Mouse (Mus musculus) CH12.LX (cell line): ENCODE results near the gene St8sia6.

ENCODE experiments used
- CHD2 ChIP-seq: IDR thresholded peaks from 2 replicates; pipeline ENCODE4 v1.6.1; 2011; ENCODE audit warnings: low read length, improper control_type of control experiment
- CTCF ChIP-seq, 2 experiments: IDR thresholded peaks in 1 of 2; conservative IDR thresholded peaks in 1 of 2; 2 replicates each; pipeline ENCODE4 v1.5.1; 2011 to 2012; ENCODE audit warnings: low read depth in 2 of 2, low read length in 2 of 2, improper control_type of control experiment in 1 of 2, inconsistent platforms in 1 of 2, mild to moderate bottlenecking in 1 of 2, moderate library complexity in 1 of 2
- EP300 ChIP-seq: IDR thresholded peaks from 2 replicates; pipeline ENCODE4 v1.6.1; 2011; ENCODE audit warnings: low read length, improper control_type of control experiment
- KAT2A ChIP-seq: IDR thresholded peaks from 2 replicates; pipeline ENCODE4 v1.6.1; 2012; ENCODE audit warnings: low read length, improper control_type of control experiment, inconsistent platforms; ENCODE audit not compliant: insufficient replicate concordance
- MEF2A ChIP-seq: IDR thresholded peaks from 2 replicates; pipeline ENCODE4 v1.6.1; 2014; ENCODE audit warnings: low read depth, mild to moderate bottlenecking, inconsistent platforms, low read length, improper control_type of control experiment, borderline replicate concordance
- RCOR1 ChIP-seq: conservative IDR thresholded peaks from 2 replicates; pipeline ENCODE4 v1.6.1; 2012; ENCODE audit warnings: low read depth, mild to moderate bottlenecking, inconsistent platforms, low read length, improper control_type of control experiment
- UBTF ChIP-seq: IDR thresholded peaks from 2 replicates; pipeline ENCODE4 v1.6.1; 2012; ENCODE audit warnings: low read depth, mild to moderate bottlenecking, inconsistent platforms, low read length, improper control_type of control experiment, moderate library complexity

DNA sequence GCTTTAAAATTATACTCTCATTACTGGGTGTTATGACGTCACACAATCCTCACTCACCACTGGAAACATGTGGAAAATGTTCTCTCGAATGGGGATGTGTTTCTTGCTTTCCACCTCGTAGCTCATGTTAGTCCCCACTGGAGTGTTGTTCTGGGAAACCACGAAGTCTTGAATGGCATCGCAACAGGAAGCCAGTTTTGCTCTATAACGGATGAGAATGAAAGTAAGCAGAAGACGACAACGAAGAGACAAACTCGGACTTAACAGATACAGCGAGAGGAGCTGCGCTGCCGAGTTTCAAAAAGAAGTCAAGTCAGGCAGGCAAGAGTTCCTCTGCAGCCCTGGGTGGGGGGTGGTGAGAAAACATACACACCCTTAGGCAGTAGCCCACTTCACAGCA is 121.4 kb downstream of the St8sia6 start:
- TF ChIP-seq CHD2, result no peak
- no peak for TF ChIP-seq RCOR1
- TF ChIP-seq KAT2A, result no peak
- TF ChIP-seq UBTF, result no peak
- no peak for TF ChIP-seq CTCF (conservative IDR thresholded peaks at IDR 0.05 in 1 of 2, IDR thresholded peaks at IDR 0.05 in 1 of 2; ENCODE audit: low read depth in 2 of 2, low read length in 2 of 2)
- no peak for TF ChIP-seq EP300
- TF ChIP-seq MEF2A, result no peak
